ENCODE assay signal across 7 mouse cellular contexts in the genomic region with DNA sequence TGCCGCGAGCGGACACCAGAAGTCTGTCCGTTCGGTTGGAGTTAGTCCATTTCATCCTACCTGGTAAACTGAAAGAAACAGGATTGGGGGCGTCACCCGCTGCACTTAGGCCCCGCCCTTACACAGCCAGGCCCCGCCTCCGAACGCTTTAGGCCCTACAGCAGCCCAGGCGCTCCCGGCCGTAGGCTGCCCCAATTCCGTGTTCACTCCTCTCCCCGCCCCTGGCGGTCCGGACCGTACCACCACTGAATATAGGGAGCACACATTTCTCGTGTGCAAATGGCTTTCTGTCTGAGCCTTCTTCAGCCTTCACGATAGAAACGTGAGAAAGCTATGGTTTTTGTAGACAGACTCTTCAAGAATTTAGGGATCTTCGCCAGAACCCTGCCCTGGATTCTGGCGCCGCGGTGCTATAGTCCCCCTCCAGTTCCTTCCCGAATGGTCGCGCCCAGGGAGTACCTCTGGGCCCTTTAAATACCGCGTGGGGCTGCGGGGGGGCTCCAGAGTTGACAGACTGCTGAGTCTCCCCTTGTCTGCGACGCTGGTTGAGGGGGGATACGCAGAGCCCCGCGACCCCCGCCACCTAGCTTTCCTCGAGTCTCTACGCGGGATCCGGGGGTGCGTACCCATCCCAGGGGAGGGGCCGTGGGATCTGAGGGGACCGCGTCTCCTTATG. TPM values are rescaled to one million over a fixed set of nuclear protein-coding genes. Genes with fewer than 3 reads are reported as not detected.
A peak's percentile ranks its signal among the peaks of the same experiment; 100 is the strongest.
DNase-seq lines count a peak whose midpoint lies in the region; ATAC-seq and TF ChIP-seq lines count a peak whose summit lies in the region.

Gene Tcp11l2, plus strand, starts transcription at position 232 of the 676 bp plus-strand sequence.

- peak within 1 kb of the TSS; percentile 95 for H3K27ac ChIP-seq in embryonic facial prominence, embryonic 10.5 days (replicated peaks)
- peak within 1 kb of the TSS; percentile 51 for H3K27ac ChIP-seq in intestine, postnatal 0 days (ENCODE audit: low read depth, low read length)
- H3K27ac ChIP-seq in midbrain, embryonic 12.5 days (replicated peaks) = peak within 1 kb of the TSS; percentile 67
- peak within 1 kb of the TSS; percentile 84 for H3K27ac ChIP-seq in small intestine, adult 2 months (ENCODE audit: insufficient read depth, low read depth, low read length)

- H3K9ac ChIP-seq in intestine, postnatal 0 days (ENCODE audit: low read depth, low read length) = peak within 1 kb of the TSS; percentile 72
- peak within 1 kb of the TSS; percentile 55 for H3K9ac ChIP-seq in midbrain, embryonic 12.5 days (replicated peaks)

- H3K27me3 ChIP-seq in embryonic facial prominence, embryonic 10.5 days (replicated peaks; ENCODE audit: low read depth, poor library complexity, severe bottlenecking) = peaks cover 26% of the 10 kb centered on the region
- no peaks in the 10 kb centered on the region for H3K27me3 ChIP-seq in intestine, postnatal 0 days (replicated peaks; ENCODE audit: control insufficient read depth, insufficient read depth, low read length)
- H3K27me3 ChIP-seq in midbrain, embryonic 12.5 days = peaks cover 16% of the 10 kb centered on the region
- H3K27me3 ChIP-seq in small intestine, adult 2 months (ENCODE audit: control insufficient read depth, insufficient read depth, low read length) = no peaks in the 10 kb centered on the region

- peak within 1 kb of the TSS; percentile 90 for H3K4me3 ChIP-seq in embryonic facial prominence, embryonic 10.5 days
- H3K4me3 ChIP-seq in intestine, postnatal 0 days (ENCODE audit: low read depth, low read length) = peak within 1 kb of the TSS; percentile 78
- H3K4me3 ChIP-seq in midbrain, embryonic 12.5 days = peak within 1 kb of the TSS; percentile 65
- H3K4me3 ChIP-seq in small intestine, adult 2 months (ENCODE audit: low read depth, low read length) = peak within 1 kb of the TSS; percentile 98

- TF ChIP-seq POLR2A in small intestine, adult 2 months (IDR thresholded peaks at IDR 0.05; ENCODE audit: low read depth, low read length) = peak; percentile 58

- intact Hi-C loops in left cerebral cortex, postnatal 4 days (cut with DNase I) = no loop called here

- H3K9me3 ChIP-seq in embryonic facial prominence, embryonic 10.5 days = no peaks in the 10 kb centered on the region
- H3K9me3 ChIP-seq in intestine, postnatal 0 days (ENCODE audit: control insufficient read depth) = no peaks in the 10 kb centered on the region
- no peaks in the 10 kb centered on the region for H3K9me3 ChIP-seq in midbrain, embryonic 12.5 days

- peaks cover 17% of the 10 kb centered on the region for H3K4me1 ChIP-seq in embryonic facial prominence, embryonic 10.5 days
- no peaks in the 10 kb centered on the region for H3K4me1 ChIP-seq in intestine, postnatal 0 days (replicated peaks; ENCODE audit: control insufficient read depth, insufficient read depth, low read length)
- peaks cover 7% of the 10 kb centered on the region for H3K4me1 ChIP-seq in midbrain, embryonic 12.5 days
- peaks cover 3% of the 10 kb centered on the region; the same call in 1 of the 2 replicates for H3K4me1 ChIP-seq in small intestine, adult 2 months (ENCODE audit: control insufficient read depth, insufficient read depth, insufficient read length, low read length)

- DNase-seq in adrenal gland, postnatal 10 days = peak; percentile 96
- DNase-seq in embryonic facial prominence, embryonic 10.5 days (ENCODE audit: low spot score) = peak; percentile 93
- DNase-seq in gonadal fat pad, adult 2 months (ENCODE audit: low read depth) = peak; percentile 61
- DNase-seq in left cerebral cortex, postnatal 4 days = peak; percentile 92

- ATAC-seq in intestine, postnatal 0 days = peak; percentile 99
- peak; percentile 98 for ATAC-seq in midbrain, embryonic 12.5 days (ENCODE audit: low FRiP score, low read depth)

- TF ChIP-seq CTCF in intestine, postnatal 0 days (IDR thresholded peaks at IDR 0.05; ENCODE audit: low read depth) = 0 out of 2 replicates have a peak, but pooled peaks have one; percentile 34
- TF ChIP-seq CTCF in small intestine, adult 2 months (IDR thresholded peaks at IDR 0.05; ENCODE audit: extremely low read depth, insufficient read length, insufficient replicate concordance, low read depth, low read length) = no peak

- under 1% methylated on average over 46 of the region's 46 CpGs for WGBS in embryonic facial prominence, embryonic 10.5 days
- 1% methylated on average over 46 of the region's 46 CpGs for WGBS in intestine, postnatal 0 days
- 1% methylated on average over 46 of the region's 46 CpGs for WGBS in midbrain, embryonic 12.5 days
- WGBS in small intestine, adult 2 months = under 1% methylated on average over 46 of the region's 46 CpGs

- H3K36me3 ChIP-seq in embryonic facial prominence, embryonic 10.5 days (replicated peaks) = no peaks in the 10 kb centered on the region
- H3K36me3 ChIP-seq in intestine, postnatal 0 days (ENCODE audit: control insufficient read depth, insufficient read depth) = no peaks in the 10 kb centered on the region
- H3K36me3 ChIP-seq in midbrain, embryonic 12.5 days = no peaks in the 10 kb centered on the region
- no peaks in the 10 kb centered on the region for H3K36me3 ChIP-seq in small intestine, adult 2 months (ENCODE audit: control insufficient read depth, insufficient read depth, low read length)

- H3K4me2 ChIP-seq in intestine, postnatal 0 days (replicated peaks; ENCODE audit: low read depth) = peak within 1 kb of the TSS; percentile 94
- H3K4me2 ChIP-seq in midbrain, embryonic 12.5 days (replicated peaks) = peak within 1 kb of the TSS; percentile 97

RNA-seq across cellular contexts. Expression of gene Tcp11l2, which starts in this region (rescaled TPM):
- 10 to 100 TPM; 47.4 to 47.9 TPM for total RNA-seq in adrenal gland, postnatal 10 days (2021)
- polyA plus RNA-seq in embryonic facial prominence, embryonic 10.5 days (2016; fragmentation: Nextera tagmentation; extraction: Ambion mirVana) = 3.2 and 3.6 TPM in 2 replicates
- 36.2 and 49.7 TPM in 2 replicates for polyA plus RNA-seq in gonadal fat pad, adult 2 months (2012; rRNA removed)
- polyA plus RNA-seq in intestine, postnatal 0 days (2015; fragmentation: Nextera tagmentation; extraction: Ambion mirVana) = 8.2 and 10.0 TPM in 2 replicates
- 10 to 100 TPM; 14.2 to 15.5 TPM for total RNA-seq in left cerebral cortex, postnatal 4 days (2021)
- polyA plus RNA-seq in midbrain, embryonic 12.5 days (2016; fragmentation: Nextera tagmentation; extraction: Ambion mirVana) = 15.8 and 16.7 TPM in 2 replicates
- 19.3 and 34.3 TPM in 2 replicates for polyA plus RNA-seq in small intestine, adult 2 months (2012; rRNA removed)

Comparison
In these comparisons a context has a peak if more than half of its experiments do, and no peak if none do; other contexts are left out.
1. Peak in every context shown above with its lines: DNase-seq, ATAC-seq, H3K4me3 ChIP-seq and H3K27ac ChIP-seq.